Mouse (Mus musculus): ENCODE data around the gene Slc22a12.

GRCm38 (mm10) chr19:6560246-6560815 is 17.5 kb upstream of the Slc22a12 start:
- no peak for TF ChIP-seq CTCF (IDR thresholded peaks at IDR 0.05; ENCODE audit: insufficient read depth, low read length)
- TF ChIP-seq POLR2A (IDR thresholded peaks at IDR 0.05; ENCODE audit: borderline replicate concordance, extremely low read depth, low read depth, low read length), result no peak

Data from lung, adult 2 months (tissue).